Mouse (Mus musculus): ENCODE measurements around the gene Senp8. TPM values are rescaled to one million over a fixed set of nuclear protein-coding genes. Genes with fewer than 3 reads are reported as not detected.

Senp8 gene
- total and polyA plus RNA-seq, 2 experiments from 2014 or later = 3.2 to 4.7 TPM

GRCm38 (mm10) chr9:59731136-59731535 is 19.4 kb downstream of the Senp8 start:
- no peak overlapping the region for H3K4me3 ChIP-seq (ENCODE audit: low read depth, low read length)
- no peaks in the 10 kb centered on the region for H3K4me1 ChIP-seq (ENCODE audit: insufficient read depth)
- DNase-seq = no peak
- no peaks in the 10 kb centered on the region for H3K27me3 ChIP-seq (ENCODE audit: insufficient read depth, low read length)
- no peak for TF ChIP-seq CTCF (IDR thresholded peaks at IDR 0.05; ENCODE audit: low read depth)
- 90% methylated on average over 5 of the region's 5 CpGs for WGBS
- H3K9ac ChIP-seq = no peak overlapping the region
- H3K9me3 ChIP-seq (ENCODE audit: low read length) = no peaks in the 10 kb centered on the region
- H3K4me2 ChIP-seq (ENCODE audit: low read depth) = no peak overlapping the region
- H3K27ac ChIP-seq (ENCODE audit: low read depth, low read length) = no peak overlapping the region
- no peak for ATAC-seq
- H3K36me3 ChIP-seq (ENCODE audit: insufficient read depth) = no peaks in the 10 kb centered on the region; the same call in 1 of the 2 replicates

DNA sequence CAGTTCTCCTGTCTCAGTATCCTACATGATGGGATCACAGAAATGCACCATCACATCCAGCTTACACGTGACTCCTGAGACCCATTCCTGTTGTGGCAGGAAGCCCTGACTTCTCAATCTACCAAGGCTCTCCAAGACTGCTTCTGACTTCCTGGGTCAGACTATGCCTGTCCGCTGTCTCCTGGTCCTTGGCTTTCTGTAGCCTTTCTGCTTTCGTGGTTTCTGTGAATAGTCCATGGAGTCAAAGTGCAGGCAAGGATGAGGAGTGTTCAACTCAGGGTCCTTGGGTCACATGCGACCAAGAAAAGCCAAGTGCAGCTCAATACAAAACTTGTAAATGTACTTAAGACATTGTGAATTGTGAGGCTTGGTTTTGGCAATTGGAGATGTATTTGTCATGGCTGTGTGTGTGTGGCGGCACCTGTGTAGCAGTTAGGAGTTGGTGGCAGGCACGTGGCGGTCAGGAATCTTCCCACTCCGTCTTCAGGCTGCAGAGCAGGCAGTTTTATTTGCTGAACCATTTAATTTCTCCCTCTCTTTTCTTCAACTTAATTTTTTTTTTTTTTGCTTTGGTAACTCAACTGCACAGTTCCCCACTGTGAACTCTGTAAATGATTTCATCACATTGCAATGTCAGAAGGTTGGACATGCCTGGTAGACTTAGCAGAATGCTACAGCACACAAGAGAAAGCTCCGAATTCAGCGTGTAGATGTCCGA is 22.8 kb downstream of the Senp8 start:
- WGBS = 86% methylated on average over 11 of the region's 11 CpGs
- DNase-seq (no peak), ATAC-seq (no peak)
- Histone ChIP-seq H3K4me2 (ENCODE audit: low read depth) (no peak overlapping the region), H3K9ac (no peak overlapping the region), H3K27me3 (ENCODE audit: insufficient read depth, low read length) (no peaks in the 10 kb centered on the region), H3K9me3 (ENCODE audit: low read length) (no peaks in the 10 kb centered on the region), H3K27ac (ENCODE audit: low read depth, low read length) (no peak overlapping the region), H3K36me3 (ENCODE audit: insufficient read depth) (no peaks in the 10 kb centered on the region), H3K4me3 (ENCODE audit: low read depth, low read length) (no peak overlapping the region), H3K4me1 (ENCODE audit: insufficient read depth) (no peaks in the 10 kb centered on the region; the same call in 1 of the 2 replicates)
- TF ChIP-seq CTCF (IDR thresholded peaks at IDR 0.05; ENCODE audit: low read depth) = no peak

DNA sequence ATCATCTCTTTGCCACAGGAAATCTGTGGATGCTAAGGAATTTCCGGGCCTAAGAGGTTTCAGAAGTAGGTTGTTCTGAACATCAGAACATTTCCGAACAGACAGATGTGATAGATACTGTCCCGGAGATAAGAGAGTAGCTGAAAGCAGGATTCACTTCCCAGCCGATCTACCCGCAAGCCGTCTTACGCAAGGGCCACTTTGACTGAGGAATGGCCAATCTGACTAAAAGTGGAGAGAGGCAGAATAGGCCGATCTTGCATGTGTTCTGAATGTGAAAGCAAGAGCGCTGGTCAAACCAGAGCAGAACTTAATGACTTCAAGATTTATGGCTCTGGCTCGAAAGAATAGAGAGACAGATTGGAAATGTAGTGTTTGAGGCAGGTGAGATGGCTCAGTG is 25.0 kb downstream of the Senp8 start:
- 90% methylated on average over 10 of the region's 10 CpGs for WGBS
- DNase-seq (no peak), ATAC-seq (no peak)
- Histone ChIP-seq H3K36me3 (ENCODE audit: insufficient read depth) (no peaks in the 10 kb centered on the region), H3K9me3 (ENCODE audit: low read length) (no peaks in the 10 kb centered on the region), H3K27me3 (ENCODE audit: insufficient read depth, low read length) (no peaks in the 10 kb centered on the region; the same call in 1 of the 2 replicates), H3K4me3 (ENCODE audit: low read depth, low read length) (no peak overlapping the region), H3K4me1 (ENCODE audit: insufficient read depth) (no peaks in the 10 kb centered on the region; the same call in 1 of the 2 replicates), H3K27ac (ENCODE audit: low read depth, low read length) (no peak overlapping the region), H3K4me2 (ENCODE audit: low read depth) (no peak overlapping the region), H3K9ac (no peak overlapping the region)
- TF ChIP-seq CTCF (IDR thresholded peaks at IDR 0.05; ENCODE audit: low read depth) = no peak

- Histone ChIP-seq H3K4me1 (ENCODE audit: insufficient read depth) (no peaks in the 10 kb centered on the region; the same call in 1 of the 2 replicates), H3K9me3 (ENCODE audit: low read length) (no peaks in the 10 kb centered on the region), H3K4me2 (ENCODE audit: low read depth) (peak overlapping the region; percentile 52; the same call in 1 of the 2 replicates), H3K9ac (no peak overlapping the region), H3K27me3 (ENCODE audit: insufficient read depth, low read length) (no peaks in the 10 kb centered on the region; the same call in 1 of the 2 replicates), H3K27ac (ENCODE audit: low read depth, low read length) (no peak overlapping the region), H3K36me3 (ENCODE audit: insufficient read depth) (no peaks in the 10 kb centered on the region), H3K4me3 (ENCODE audit: low read depth, low read length) (no peak overlapping the region)
- no peak for TF ChIP-seq CTCF (IDR thresholded peaks at IDR 0.05; ENCODE audit: low read depth)
- 40% methylated on average over 8 of the region's 8 CpGs for WGBS
- ATAC-seq (peak; percentile 32; the same call in 1 of the 2 replicates), DNase-seq (peak; percentile 43)
Measured at GRCm38 (mm10) chr9:59723791-59724442, 26.6 kb downstream of the Senp8 start.

- Histone ChIP-seq H3K27me3 (ENCODE audit: insufficient read depth, low read length) (no peaks in the 10 kb centered on the region; the same call in 1 of the 2 replicates), H3K9ac (peak overlapping the region; percentile 51), H3K27ac (ENCODE audit: low read depth, low read length) (peak overlapping the region; percentile 42; the same call in 1 of the 2 replicates), H3K4me2 (ENCODE audit: low read depth) (peak overlapping the region; percentile 52), H3K9me3 (ENCODE audit: low read length) (no peaks in the 10 kb centered on the region), H3K4me3 (ENCODE audit: low read depth, low read length) (peak overlapping the region; percentile 28), H3K4me1 (ENCODE audit: insufficient read depth) (no peaks in the 10 kb centered on the region; the same call in 1 of the 2 replicates), H3K36me3 (ENCODE audit: insufficient read depth) (no peaks in the 10 kb centered on the region)
- peak; percentile 94 for TF ChIP-seq CTCF (IDR thresholded peaks at IDR 0.05; ENCODE audit: low read depth)
- 9% methylated on average over 10 of the region's 10 CpGs for WGBS
- peak; percentile 91 for DNase-seq
- peak; percentile 93 for ATAC-seq
Measured at GRCm38 (mm10) chr9:59723096-59723657, 27.3 kb downstream of the Senp8 start.

DNA sequence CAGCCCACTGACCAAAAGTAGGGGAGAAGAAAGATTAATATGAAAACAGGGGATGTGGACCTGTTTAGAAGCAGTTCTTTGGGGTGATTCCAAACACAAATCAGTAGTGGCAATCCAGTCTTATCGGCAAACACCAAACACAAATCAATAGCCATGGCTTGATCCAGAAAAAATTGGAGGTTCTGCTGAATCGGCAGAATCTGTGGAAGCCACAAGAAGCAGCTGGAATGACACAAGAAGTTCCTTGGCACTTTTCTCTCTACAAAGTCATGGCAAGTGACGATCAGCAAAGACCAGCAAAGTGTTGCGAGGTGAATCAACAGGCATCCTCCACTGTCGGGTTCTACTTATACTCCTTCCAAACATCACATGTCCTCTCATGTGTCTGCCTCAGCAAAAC is 29.4 kb downstream of the Senp8 start:
- Histone ChIP-seq H3K27ac (ENCODE audit: low read depth, low read length) (no peak overlapping the region), H3K4me1 (ENCODE audit: insufficient read depth) (no peaks in the 10 kb centered on the region; the same call in 1 of the 2 replicates), H3K9me3 (ENCODE audit: low read length) (no peaks in the 10 kb centered on the region), H3K36me3 (ENCODE audit: insufficient read depth) (no peaks in the 10 kb centered on the region), H3K4me2 (ENCODE audit: low read depth) (no peak overlapping the region), H3K4me3 (ENCODE audit: low read depth, low read length) (no peak overlapping the region), H3K9ac (no peak overlapping the region), H3K27me3 (ENCODE audit: insufficient read depth, low read length) (no peaks in the 10 kb centered on the region; the same call in 1 of the 2 replicates)
- no peak for DNase-seq
- ATAC-seq = no peak
- WGBS = 92% methylated on average over 5 of the region's 5 CpGs
- TF ChIP-seq CTCF (IDR thresholded peaks at IDR 0.05; ENCODE audit: low read depth) = no peak
